Mouse (Mus musculus): ENCODE data around the gene Mief2. TPM values are rescaled to one million over a fixed set of nuclear protein-coding genes. Genes with fewer than 3 reads are reported as not detected.

Gene Mief2
- 10 to 100 TPM; 18.3 to 24.8 (median 19.8) TPM for total RNA-seq (2022)

DNA sequence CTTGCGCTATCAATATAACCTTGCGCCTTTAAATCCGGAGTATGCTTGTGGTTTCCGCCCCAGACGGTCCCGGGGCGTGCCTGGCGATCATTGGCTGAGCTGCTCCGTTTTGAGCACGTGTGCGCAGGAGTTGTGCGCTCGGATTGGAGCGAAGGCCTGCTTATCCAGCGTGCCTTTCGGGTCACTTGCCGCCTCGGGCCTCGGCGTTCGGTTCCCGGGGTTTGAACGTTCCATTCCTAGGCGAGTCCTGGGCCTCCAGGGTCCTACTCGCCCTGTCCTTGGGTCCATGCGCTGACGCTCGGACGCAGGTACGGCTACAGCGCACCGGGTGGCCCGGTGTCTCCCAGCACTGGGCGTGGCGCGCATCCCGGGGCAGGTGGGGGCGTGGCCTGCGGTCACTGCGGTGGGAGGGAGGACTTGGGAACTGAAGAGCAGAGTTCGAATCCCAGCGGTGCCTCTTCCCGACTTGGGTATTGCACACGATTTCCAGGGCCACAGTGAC, at the start of gene Mief2:
Mief2 (plus strand) TSS at position 139 of the 502 bp plus-strand sequence.
- peak; percentile 92 to 96 for DNase-seq (ENCODE audit: low spot score in 2 of 2)

DNA sequence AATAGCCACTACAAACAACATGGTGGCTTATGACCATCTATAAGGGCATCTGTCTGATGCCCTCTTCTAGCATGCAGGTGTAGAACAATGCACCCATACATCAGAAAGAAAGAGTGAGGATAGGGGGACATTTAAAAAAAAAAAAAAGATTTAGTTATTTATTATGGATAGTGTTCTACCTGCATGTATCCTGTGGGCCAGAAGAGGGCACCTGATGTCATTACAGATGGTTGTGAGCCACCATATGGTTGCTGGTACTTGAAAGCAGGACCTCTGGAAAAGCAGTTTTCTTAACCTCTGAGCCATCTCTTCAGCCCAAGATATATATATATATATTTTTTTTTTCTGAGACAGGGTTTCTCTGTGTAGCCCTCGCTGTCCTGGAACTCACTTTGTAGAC, 32.0 kb upstream of the Mief2 start:
- no peak for DNase-seq (ENCODE audit: low spot score in 2 of 2)

DNA sequence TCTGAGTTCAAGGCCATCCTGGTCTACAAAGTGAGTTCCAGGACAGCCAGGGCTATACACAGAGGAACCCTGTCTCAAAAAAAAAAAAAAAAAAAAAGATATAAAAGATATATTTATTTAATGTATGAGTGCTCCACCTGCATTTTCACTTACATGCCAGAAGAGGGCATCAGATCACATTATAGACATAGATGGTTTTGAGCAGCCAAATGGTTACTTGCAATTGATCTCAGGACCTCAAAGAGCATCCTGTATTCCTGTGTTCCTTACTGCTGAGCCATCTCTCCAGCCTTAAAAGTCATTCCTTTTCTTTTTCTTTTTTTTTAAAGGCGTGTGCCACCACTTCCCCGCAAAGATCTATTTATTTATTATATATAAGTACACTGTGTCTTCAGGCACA, 30.6 kb upstream of the Mief2 start:
- no peak for DNase-seq (ENCODE audit: low spot score in 2 of 2)

DNA sequence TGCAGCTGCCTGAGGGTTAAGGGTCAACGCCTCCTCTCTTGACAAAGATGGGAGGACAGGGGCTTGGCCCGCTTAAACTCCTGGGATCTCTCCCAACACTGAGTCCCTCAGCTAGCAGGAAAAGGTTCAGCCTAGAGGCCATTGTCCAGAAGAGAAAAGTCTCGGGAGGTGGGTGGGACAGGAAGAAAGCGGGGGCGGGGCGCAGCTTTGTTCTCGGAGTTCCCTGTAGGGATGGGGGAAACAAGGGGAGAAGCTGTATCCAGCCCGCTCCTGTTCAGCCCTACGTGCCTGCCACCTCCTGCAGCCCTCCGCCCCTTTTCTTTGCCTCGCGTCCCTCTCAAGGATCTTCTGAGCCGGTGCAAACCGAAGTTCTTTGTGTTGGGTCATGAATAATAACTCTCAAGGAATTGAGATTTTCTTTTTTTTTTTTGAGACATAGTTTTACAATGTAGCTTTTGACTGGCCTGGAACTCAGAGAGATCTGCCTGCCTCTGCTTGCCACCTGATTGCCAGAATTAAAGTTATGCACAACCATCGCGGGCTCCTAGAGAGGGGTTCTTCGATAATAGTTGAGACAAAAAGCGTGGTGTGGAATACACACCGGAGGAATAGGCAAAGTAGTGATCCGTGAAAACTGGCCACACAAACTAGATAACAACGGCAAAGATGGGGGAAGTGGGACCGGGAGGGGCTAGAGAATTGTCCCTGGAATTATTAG, 29.2 kb upstream of the Mief2 start:
- peak in 1 of 2 experiments; percentile 16 for DNase-seq (ENCODE audit: low spot score in 2 of 2)

DNA sequence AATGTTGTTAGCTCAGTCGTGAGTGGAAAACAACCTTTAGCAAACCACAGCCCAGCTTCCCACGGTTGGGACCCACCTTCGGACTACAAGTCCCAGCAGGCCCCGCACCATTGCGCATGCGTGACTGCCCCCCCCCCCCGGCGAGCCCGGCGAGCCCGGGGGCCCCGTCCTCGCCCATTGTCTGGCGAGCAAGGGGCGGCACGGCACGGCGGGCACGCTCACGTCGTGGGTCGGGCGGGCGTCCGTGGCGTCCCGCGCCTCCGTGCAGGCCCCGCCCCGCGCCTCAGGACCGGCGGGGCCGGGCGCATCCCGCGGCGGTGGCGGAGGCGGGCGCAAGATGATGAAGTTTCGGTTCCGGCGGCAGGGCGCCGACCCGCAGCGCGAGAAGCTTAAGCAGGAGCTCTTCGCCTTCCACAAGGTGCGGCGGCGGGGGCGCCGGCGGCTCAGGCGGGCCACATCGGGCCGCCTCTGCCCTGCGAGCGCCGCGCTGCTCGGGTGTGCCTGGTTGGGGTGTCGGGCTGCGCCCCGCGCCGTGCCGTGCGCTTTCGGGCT, 28.6 kb upstream of the Mief2 start, which contains the start of gene Llgl1:
Llgl1 (plus strand) TSS at position 200 of the 552 bp plus-strand sequence.
- peak; percentile 72 to 82 for DNase-seq (ENCODE audit: low spot score in 2 of 2)

DNA sequence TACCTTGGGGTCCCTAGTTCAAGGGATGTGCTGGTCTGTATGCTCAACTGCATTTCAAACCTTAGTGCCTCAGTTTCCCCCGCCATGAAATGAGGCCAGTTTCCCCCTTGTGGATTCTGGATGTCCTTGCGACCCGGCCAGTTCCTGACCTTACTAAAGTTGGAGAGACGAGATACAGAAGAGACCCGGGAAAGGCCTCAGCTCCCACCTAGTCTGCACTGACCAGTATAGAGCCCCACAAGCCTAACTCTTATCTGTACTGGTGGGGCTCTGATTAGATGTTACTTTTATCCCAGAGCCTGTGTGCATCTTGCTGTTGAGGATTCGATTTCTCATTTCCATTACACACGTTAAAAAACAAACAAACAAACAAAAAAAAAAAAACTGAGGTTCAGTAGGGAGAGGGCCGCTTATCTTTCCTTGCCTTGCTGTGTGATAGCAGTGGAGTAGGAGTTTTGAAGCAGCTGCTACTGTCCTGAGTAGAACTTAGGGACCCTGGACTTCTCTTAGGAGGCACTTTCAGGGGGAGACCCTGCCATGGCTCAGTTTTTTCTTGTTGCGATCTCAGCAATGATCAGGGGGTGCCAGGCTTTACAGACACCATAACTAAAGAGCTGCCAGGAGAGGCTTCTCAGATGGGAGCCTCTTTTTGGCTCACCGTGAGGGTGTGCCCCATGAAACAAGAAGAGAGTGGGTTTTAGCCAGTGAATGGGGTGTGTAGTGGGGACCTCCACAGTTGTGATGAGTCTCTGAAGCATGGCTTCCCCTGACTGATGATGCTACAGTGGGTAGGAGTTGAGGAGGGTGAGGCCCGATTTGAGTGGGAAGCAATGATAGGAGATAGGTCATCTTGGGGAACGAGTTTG, 27.6 kb upstream of the Mief2 start:
- DNase-seq (ENCODE audit: low spot score in 2 of 2) = peak in 1 of 2 experiments; percentile 10

DNA sequence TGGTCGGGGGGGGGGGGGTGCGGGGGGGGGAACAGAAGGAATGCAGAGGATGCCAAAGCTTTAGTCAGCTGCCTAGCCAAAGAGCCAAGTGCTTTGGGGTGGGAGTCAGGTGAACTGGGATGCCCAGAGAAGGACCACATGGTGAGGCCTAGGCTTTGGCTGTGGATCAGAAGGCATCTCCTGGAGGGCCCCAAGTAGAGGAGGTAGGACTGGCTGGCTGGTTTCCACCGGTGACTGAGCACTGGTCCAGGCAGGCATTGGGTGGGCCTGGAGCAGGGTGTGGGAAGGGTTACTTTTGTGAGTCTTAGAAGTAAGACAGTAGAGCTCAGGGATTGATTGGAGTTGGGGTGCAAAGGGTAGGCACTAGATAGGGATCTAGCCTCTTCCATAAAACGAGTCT, 26.6 kb upstream of the Mief2 start:
- DNase-seq (ENCODE audit: low spot score in 2 of 2) = peak in 1 of 2 experiments; percentile 15

DNA sequence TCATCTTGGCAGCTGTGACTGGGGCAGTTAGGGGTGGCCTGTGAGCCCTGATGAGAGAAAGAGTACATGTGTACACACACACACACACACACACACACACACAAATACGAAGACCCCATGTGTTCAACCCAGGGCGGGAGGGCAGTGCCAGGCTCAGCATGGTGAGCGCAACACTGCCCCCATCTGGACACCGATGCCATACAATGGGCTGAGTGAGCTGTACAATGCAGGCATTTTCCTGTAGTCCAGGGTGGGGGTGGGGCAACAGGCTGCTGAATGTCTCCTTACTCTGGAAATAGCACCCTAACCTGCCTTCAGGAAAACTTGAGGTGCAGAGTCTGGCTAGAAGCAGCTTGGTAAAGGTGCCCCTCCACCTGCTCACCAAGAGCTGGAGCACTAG, 25.1 kb upstream of the Mief2 start:
- DNase-seq (ENCODE audit: low spot score in 2 of 2) = peak in 1 of 2 experiments; percentile 77

DNA sequence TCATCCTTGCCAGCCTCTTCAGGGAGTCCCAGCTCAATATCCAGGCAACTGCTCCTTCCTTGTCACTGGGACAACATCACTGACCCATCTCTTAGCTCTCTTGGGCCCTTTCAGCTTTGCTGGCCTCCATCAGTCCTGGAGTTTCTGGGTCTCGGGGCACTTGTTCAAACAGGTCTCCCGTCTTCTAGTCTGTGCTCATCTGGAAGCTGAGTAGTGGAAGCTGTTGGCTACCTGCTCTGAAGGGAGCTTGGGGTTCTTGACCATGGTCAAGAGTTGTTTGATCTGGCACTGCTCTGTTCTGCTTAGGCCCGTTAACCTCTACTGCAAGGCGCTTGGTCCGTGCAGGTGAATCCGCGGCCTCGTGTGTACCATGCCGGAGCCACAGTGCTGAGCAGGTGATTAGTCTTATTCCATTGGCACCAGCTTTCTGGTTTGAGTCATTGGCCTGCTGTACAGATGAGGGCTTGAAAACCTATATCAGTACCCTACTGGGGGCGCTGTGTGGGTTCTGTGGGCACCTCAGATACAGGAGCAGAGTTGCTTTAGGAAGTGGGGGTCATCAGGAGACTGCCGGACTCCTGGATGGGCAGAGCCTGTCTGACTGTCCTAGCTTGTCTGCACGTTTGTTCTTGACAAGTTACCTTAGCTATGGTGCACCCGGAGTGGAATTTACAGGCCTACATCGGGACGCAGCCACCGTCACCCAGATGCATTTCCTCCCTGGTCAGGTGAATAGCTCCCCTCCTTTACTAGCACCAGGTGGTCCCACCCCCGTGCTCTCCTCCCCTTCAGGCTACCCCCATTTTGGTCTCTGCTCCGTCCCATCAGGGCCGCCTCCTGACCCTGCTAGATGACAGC, 23.9 kb upstream of the Mief2 start:
- DNase-seq (ENCODE audit: low spot score in 2 of 2) = peak; percentile 1 to 9

DNA sequence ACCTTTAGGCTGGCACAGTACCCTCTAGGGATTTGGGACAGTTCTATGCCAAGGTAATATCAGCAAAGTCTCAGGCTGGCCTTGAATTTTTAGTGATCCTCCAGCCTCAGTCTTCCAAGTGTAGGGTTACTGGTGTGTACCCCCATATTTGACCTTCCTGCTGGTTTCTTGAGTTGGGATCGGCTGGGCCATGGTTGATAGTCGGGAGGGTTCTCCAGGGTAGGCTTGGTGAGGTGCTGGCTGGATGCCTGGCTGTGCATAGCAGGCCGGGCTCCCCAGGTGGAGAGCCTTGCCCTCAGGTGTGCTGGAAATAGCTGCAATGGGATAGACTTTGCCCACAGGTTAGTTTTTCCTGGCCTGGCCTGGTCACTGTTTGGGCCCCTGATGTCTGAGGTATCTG, 22.9 kb upstream of the Mief2 start:
- no peak for DNase-seq (ENCODE audit: low spot score in 2 of 2)

DNA sequence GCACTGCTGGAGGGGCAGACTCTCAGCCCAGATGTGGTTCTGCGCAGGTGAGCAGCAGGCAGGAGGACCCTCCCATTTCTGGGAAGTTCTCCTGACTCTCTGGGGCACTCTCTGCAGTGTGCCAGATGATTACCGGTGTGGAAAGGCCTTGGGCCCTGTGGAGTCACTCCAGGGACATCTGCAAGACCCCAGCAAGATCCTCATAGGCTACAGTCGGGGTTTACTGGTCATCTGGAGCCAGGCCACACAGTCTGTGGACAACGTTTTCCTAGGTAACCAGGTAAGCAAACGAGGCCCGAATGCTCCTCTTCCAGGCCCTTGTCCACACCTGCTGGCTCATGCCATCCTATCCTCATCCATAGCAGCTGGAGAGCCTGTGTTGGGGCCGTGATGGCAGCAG, 22.1 kb upstream of the Mief2 start:
- peak in 1 of 2 experiments; percentile 2 for DNase-seq (ENCODE audit: low spot score in 2 of 2)

DNA sequence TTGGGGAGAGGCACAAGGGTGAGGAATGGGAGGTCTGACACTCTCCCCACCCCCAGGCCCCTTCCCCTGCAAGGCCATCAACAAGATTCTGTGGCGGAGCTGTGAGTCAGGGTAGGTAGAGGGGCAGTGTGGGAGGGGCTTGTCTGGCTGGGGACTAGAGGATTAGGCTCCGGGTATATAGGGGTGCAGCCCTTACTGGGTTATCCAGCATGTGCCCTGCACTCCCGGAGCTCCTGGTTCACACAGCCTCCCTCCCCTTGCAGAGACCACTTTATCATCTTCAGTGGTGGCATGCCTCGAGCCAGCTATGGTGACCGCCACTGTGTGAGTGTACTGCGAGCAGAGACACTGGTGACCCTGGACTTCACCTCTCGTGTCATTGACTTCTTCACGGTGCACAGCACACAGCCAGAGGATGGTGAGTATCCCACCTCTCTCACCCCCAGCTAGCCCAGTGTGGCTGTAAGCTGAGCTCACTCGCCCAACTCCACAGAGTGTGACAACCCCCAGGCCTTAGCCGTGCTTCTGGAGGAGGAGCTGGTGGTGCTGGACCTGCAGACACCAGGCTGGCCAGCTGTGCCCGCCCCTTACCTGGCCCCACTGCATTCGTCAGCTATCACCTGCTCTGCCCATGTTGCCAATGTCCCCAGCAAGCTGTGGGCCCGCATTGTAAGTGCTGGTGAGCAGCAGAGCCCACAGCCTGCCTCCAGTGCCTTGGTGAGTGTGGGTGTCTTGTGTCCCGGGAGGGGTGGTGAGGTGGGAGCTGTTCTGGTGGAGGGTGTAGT, 21.3 kb upstream of the Mief2 start:
- peak; percentile 6 to 9 for DNase-seq (ENCODE audit: low spot score in 2 of 2)

DNA sequence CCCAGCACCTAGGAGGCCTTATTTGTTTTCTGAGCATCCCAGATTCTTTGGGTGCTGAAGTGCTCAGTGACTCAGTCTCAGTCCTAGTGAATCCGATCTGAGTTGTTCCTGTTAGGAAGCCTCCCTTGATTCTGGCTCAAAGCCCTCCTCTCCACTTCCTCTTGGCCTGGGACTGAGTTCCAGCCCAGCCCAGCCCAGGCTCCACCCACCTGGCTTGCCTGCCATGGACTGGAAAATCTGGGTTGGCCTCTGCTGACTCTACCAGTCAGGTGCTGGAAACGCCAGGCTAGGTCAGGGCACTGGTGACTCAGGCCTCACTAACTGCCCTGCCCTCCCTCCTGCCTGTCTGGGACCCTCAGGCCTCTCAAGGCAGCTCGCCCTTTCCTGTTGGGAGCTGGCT, 20.5 kb upstream of the Mief2 start:
- DNase-seq (ENCODE audit: low spot score in 2 of 2) = peak; percentile 3 to 34

DNA sequence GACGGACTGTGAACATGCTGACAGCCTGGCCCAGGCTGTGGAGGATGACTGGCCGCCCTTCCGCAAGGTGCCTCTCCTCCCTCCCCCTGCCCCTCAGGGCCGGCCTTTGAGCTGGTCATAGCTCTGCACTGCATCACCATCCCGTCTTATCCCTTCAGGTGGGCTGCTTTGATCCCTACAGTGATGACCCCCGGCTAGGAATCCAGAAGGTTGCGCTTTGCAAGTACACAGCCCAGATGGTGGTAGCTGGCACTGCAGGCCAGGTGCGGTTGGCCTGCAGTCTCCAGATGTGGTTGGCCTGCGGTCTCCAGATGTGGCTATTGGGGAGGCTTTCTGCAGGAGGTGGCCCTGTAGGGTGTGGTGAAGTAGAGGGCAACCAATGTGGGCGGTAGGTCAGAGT, 19.6 kb upstream of the Mief2 start:
- peak in 1 of 2 experiments; percentile 9 for DNase-seq (ENCODE audit: low spot score in 2 of 2)

DNA sequence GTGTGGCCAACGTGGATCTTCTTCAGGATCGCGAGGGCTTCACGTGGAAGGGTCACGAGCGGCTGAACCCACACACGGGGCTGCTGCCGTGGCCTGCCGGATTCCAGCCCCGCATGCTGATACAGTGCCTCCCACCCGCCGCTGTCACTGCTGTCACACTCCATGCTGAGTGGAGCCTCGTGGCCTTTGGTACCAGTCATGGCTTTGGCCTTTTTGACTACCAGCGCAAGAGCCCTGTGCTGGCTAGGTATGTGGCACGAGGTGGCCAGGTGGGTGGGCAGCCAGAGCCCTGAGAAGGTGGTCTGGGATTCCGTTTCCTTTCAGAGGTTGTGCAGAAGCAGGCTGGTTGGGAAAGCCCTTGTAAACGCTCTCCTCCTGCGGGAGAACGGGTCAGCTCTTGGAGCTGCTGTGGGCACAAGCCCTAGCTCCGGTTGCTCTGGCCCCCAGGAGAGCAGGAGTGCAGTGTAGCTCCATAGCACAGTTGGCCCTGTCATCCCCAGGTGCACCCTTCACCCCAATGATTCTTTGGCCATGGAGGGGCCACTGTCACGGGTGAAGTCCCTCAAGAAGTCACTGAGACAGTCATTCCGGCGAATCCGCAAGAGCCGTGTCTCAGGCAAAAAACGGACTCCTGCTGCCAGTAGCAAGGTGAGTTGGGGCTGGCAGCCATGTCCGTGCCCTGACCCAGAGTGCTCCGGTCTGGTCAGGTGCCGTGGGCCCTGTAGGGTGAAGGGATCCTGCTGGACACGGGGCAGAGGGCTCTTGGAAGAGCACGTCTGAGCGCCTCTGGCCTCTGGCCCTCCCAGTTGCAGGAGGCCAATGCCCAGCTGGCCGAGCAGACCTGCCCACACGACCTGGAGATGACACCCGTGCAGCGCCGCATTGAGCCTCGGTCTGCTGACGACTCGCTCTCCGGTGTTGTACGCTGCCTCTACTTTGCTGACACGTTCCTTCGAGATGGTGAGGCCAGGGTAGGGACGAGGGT, 18.4 kb upstream of the Mief2 start:
- peak; percentile 1 to 7 for DNase-seq (ENCODE audit: low spot score in 2 of 2)

DNA sequence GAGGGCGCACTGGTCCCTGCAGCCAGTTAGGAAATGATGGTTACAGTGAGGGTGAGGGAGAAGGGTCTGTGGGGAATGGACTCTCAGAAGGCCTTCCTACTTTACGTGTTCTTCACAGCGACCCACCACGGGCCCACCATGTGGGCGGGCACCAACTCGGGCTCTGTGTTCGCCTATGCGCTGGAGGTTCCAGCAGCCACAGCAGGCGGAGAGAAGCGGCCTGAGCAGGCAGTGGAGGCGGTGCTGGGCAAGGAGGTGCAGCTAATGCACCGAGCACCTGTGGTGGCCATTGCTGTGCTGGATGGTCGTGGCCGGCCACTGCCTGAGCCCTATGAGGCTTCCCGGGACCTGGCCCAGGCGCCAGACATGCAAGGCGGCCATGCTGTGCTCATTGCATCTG, 17.0 kb upstream of the Mief2 start:
- peak in 1 of 2 experiments; percentile 16 for DNase-seq (ENCODE audit: low spot score in 2 of 2)

DNA sequence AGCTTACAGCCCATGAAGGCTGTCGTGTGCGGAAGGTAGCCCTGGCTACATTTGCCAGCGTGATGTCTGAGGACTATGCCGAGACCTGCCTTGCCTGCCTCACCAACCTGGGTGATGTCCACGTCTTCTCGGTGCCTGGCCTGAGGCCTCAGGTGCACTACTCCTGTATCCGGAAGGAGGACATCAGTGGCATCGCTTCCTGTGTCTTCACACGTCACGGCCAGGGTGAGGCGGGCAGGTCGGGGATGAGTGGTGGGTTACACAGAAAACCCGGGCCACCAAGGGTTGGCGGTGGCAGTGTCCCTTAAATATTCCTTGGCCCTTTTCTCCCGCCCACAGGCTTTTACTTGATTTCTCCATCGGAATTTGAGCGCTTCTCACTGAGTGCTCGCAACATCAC, 16.2 kb upstream of the Mief2 start:
- no peak for DNase-seq (ENCODE audit: low spot score in 2 of 2)

DNA sequence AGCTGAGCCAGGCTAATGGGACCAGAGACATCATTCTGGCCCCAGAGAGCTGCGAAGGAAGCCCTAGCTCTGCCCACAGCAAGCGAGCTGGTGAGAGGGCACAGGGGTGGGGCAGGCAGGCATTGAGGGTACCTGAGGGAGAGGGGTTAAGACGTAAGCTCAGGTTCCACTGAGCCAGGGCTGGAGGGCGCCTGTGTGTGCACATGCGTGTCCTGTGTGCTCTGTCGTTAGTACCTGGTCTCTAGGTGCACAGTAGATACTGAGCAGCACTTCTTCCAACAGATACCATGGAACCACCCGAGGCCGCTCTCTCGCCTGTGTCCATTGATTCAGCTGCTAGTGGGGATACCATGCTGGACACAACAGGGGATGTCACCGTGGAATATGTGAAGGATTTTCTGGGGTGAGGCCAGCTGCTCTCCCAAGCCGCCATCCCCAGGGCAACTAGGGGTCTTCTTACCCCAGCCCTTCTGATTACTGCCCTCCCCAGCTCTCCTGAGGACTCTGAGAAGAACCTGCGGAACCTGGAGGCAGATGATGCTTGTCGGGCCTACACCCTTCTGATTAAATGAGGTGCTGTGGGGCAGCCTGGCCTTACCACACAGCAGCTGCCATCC, 15.5 kb upstream of the Mief2 start:
- DNase-seq (ENCODE audit: low spot score in 2 of 2) = peak in 1 of 2 experiments; percentile 3

All from left cerebral cortex, adult 8-10 months (tissue).